Mouse (Mus musculus) T-cell, adult 2 months (primary cell): Measurements from ENCODE around the gene 1700067K01Rik.

Experiments used
- DNase-seq: peaks from one replicate; pipeline ENCODE4 v3.0.0; 2022; ENCODE audit warnings: low spot score

Gene 1700067K01Rik

GRCm38 (mm10) chr8:84011705-84012498 is 10.6 kb downstream of the 1700067K01Rik start, which contains the start of gene 2210011C24Rik:
Gene 2210011C24Rik (minus strand): TSS chr8:84012171.
- peak; percentile 18 for DNase-seq

- DNase-seq, result no peak
Observed at GRCm38 (mm10) chr8:84012499-84013165, 11.3 kb downstream of the 1700067K01Rik start.

GRCm38 (mm10) chr8:84015833-84016232 is 14.5 kb downstream of the 1700067K01Rik start:
- no peak for DNase-seq

- no peak for DNase-seq
Observed at GRCm38 (mm10) chr8:84019738-84020137, 18.4 kb downstream of the 1700067K01Rik start.

DNA sequence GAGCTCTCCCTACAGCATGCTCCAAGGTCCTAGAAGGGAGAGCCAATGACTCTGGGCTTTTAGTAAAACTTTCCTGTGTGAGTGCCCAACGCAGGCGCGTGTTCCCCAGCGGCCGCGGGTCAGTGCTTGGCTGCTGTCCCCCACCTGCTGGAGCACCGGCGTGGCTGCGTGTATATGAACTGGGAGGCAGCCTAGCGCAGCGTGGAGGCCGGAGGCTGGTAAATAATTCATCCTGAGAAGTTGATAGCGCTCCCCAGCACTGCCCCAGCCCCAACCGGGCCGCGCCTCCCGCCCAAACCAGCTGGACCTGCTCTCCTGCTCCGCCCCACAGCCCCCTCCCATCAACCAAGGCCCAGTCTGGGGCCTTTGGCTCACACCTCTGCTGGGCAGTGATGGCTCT is 19.8 kb downstream of the 1700067K01Rik start, which contains the start of gene Palm3:
Gene Palm3 (plus strand): TSS at position 376 of the 400 bp plus-strand sequence.
- DNase-seq, result no peak

- no peak for DNase-seq
Observed at GRCm38 (mm10) chr8:84021569-84021968, 20.3 kb downstream of the 1700067K01Rik start.

DNA sequence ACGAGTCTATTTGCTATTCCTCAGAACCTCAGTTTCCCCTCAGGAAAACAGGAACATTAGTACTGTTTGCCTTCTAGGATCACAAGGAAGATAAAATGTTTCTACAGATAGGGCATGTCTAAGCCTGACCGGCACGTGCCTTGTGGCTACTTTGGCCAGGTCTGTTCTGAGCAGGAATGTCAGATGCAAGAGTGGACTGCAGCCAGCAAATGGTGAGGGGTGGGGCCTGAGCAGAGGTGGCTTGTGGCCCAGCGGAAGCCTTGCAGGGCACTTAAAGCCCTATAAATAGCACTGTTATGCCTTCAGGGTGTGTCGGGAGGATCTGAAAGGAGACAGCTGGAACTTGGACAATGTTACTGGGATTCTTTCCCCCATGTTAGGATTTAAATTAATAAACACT is 21.8 kb downstream of the 1700067K01Rik start:
- no peak for DNase-seq

GRCm38 (mm10) chr8:84023631-84024030 is 22.3 kb downstream of the 1700067K01Rik start:
- DNase-seq, result no peak

DNA sequence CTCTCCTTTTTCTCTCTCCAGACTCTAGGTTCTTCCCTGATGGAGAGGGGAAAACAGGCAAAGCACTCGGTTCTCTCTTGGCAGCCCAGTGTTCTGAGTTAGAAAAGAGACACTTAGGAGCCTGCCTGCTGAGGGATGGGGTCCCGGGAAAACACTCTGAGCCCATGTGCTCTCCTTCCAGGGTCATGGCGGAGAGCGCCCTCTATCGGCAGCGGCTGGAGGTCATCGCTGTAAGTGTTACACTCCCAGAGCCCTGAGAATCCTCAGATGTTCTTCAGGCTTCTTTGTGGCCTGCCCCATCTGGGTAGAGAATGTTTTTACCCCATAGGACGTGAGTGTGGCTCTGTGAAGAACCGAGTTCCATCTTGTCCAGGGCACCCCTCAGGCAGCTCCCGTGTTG is 22.9 kb downstream of the 1700067K01Rik start:
- DNase-seq, result peak; percentile 63

DNA sequence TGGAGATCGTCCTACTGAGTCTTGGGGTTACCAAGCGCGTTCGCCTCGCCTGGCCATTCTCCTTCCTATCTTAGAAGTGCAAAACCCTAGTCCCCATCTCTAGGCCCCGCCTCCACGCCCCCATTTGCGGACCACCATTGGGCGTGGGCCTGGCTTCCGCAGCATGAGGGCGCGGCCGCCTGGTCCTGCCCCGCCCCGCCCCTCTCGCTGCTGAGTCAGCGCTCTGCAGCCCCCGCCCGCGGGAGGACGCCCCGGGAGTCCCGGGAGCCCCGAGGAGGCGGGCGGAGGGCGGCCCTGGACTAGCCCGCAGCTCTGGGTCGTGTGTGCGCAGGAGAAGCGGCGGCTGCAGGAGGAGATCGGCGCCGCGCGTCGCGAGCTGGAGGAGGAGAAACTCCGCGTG is 24.6 kb downstream of the 1700067K01Rik start:
- peak; percentile 41 for DNase-seq

DNA sequence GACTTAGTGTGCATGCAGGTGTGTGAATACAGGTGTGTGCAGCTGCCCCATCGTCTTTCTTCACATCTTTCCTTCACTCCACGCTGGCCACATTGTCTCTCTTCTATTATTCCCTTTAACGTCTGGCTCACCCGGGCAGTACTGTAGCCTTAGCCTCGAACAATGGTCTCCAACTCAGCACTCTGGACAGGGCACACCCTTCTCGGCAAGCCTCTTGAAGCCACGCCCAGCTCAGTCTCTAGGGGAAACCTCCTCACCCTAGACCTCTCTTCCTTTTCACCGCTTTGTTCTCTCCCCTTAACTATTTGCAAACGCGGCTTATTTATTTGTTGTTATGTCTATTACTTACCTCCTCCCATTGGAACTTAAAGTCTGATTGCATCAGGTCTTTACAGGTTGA is 26.1 kb downstream of the 1700067K01Rik start:
- no peak for DNase-seq

DNA sequence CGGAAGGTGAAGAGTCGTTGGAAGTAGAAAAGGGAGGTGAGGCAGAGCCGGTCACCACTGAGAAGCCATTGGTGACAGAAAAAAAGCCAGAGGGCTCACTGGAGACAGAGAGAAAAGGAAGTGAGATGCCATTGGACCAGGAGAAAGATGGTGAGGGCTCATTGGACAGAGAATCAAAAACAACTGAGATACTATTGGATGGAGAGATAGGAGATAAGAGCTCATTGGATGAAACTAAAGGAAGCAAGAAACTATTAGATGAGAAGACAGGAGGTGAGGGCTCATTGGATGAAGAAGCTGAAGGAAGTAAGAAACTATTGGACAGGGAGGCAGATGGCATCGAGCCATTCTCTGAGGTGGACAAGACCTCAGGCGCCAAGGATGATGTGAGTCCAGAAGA is 28.0 kb downstream of the 1700067K01Rik start:
- DNase-seq, result no peak

- DNase-seq, result no peak
Observed at GRCm38 (mm10) chr8:84032777-84033176, 31.5 kb downstream of the 1700067K01Rik start.

GRCm38 (mm10) chr8:84038015-84038414 is 36.7 kb downstream of the 1700067K01Rik start:
- no peak for DNase-seq

DNA sequence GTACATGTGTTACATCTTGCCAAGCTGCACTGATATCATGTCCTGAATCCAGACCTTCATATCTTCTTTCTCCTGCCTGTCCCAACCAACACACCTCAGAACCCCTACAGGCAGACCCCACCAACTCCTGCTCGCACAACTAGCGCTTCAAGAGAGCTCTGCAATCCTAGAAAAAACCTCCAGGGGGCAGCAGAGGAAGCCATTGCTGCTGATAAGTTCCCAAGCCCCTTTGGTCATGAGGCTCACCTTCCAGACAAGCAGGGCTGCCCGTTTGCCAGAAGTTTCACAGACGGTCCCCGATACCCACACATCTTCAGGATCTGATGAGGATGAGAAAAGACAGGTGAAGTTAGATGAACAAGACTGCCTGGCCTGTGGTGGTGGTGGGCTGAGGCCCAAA is 37.7 kb downstream of the 1700067K01Rik start:
- peak; percentile 74 for DNase-seq

- DNase-seq, result peak; percentile 88
Observed at GRCm38 (mm10) chr8:84042066-84042947, 41.0 kb downstream of the 1700067K01Rik start, which contains the start of gene Il27ra. Gene Il27ra (minus strand): TSS chr8:84042589.

- no peak for DNase-seq
Observed at GRCm38 (mm10) chr8:84042948-84043342, 41.6 kb downstream of the 1700067K01Rik start.

DNA sequence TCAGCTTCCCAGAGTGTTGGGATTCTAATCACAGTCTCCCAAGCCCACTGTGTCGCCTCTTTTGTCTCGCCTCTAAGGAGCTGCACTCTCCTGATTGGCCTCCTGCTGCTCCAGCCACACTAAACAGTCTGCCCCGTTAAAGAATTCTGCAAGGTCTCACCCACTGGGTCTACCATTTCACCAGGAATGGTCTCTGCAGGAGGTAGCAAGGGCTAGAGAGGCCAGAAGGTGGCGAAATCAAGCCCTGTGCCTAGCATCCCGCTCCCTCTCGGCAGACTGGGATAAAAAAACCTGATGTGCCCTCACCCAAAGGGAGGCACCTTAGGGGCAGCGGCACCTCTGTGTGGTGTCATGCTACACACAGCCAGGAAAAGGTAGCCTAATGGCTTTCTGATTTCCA is 42.8 kb downstream of the 1700067K01Rik start:
- DNase-seq, result no peak

- DNase-seq, result no peak
Observed at GRCm38 (mm10) chr8:84044900-84045299, 43.6 kb downstream of the 1700067K01Rik start, which contains the start of gene Rln3. Gene Rln3 (minus strand): TSS chr8:84045000.

- no peak for DNase-seq
Observed at GRCm38 (mm10) chr8:84046505-84046904, 45.2 kb downstream of the 1700067K01Rik start.

GRCm38 (mm10) chr8:84048171-84048570 is 46.9 kb downstream of the 1700067K01Rik start:
- DNase-seq, result no peak

GRCm38 (mm10) chr8:84052746-84053145 is 51.4 kb downstream of the 1700067K01Rik start:
- no peak for DNase-seq
